Mouse (Mus musculus) liver, adult 2 months (tissue): ENCODE measurements around the gene Epb41l1.

Experiments used
- CTCF ChIP-seq: fragments of 200-500 bp; IDR thresholded peaks from 2 replicates; pipeline ENCODE4 v1.5.1; 2011; ENCODE audit warnings: low read depth, low read length, control low read depth
- POLR2A ChIP-seq: fragments of 200-500 bp; IDR thresholded peaks from 2 replicates; pipeline ENCODE4 v1.6.1; 2011; ENCODE audit warnings: low read length, control low read depth; ENCODE audit not compliant: insufficient read depth; ENCODE audit errors: extremely low read depth

- TF ChIP-seq POLR2A (no peak), CTCF (no peak)
Measured at GRCm38 (mm10) chr2:156480267-156480666, 59.6 kb downstream of the Epb41l1 start.
